Mouse (Mus musculus) naive thymus-derived CD4-positive, alpha-beta T cell, adult 2 months (primary cell): ENCODE measurements around the gene Vsnl1.

Experiments
- DNase-seq: peaks from one replicate; pipeline ENCODE4 v3.0.0-alpha.2; 2011; ENCODE audit warnings: low read depth

Gene Vsnl1

DNA sequence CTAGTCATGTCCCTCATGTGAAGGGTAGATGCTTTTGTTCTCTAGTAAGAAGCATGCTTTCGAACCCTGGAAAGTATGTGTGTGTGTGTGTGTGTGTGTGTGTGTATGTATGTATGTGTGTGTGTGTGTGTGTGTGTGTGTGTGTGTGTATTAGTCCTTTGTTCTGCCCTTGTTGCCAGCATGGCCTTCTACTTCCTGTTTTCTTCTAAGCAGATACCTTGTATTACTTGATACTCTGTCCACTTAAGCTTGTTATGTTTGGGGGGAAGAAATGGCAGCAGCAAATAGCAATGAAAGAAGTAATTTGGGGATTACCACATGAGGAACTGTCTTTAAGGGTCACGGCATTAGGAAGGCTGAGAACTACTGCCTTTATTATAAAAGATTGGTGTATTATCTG, 159.8 kb downstream of the Vsnl1 start:
- no peak for DNase-seq
